14 mouse cellular contexts compared by ENCODE assay signal in the genomic region with DNA sequence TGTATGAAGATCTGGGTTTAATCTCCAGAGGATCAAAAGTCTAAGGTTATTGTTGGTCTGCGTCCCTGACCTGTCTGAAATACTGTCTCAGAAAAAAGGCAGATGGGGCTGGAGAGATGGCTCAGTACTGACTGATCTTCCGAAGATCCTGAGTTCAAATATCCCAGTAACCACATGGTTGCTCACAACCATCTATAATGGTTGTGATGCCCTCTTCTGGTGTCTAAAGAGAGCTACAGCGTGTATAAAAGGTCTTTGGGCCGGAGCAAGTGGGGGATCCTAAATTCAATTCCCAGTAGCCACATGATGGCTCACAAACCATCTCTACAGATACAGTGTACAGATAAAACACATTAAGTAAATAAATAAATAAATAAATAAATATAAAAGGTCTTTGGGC. TPM values are rescaled to one million over a fixed set of nuclear protein-coding genes. Genes with fewer than 3 reads are reported as not detected.
A peak's percentile ranks its signal among the peaks of the same experiment; 100 is the strongest.
DNase-seq lines count a peak whose midpoint lies in the region; ATAC-seq and TF ChIP-seq lines count a peak whose summit lies in the region.
"Had no signal": no experiment of that assay in that cellular context is flagged by ENCODE, and none has a peak within 500 bp of the region (broad histone marks: within the 10 kb centered on the region; RNA-seq: fewer than 3 reads in every experiment).

No protein-coding gene starts in this region.

- no peak overlapping the region for H3K4me2 ChIP-seq in hindbrain, postnatal 0 days (ENCODE audit: low read depth, low read length)
- H3K4me2 ChIP-seq in hindbrain, embryonic 14.5 days (replicated peaks): no peak overlapping the region
- no peak overlapping the region for H3K4me2 ChIP-seq in midbrain, postnatal 0 days (ENCODE audit: low read depth, low read length, poor library complexity, severe bottlenecking)
- H3K4me2 ChIP-seq in midbrain, embryonic 15.5 days: no peak overlapping the region
- H3K4me2 ChIP-seq: kidney, embryonic 15.5 days; liver, embryonic 12.5 days; midbrain, embryonic 12.5 days had no signal

- H3K4me1 ChIP-seq in hindbrain, postnatal 0 days (ENCODE audit: insufficient read depth, low read length): no peaks in the 10 kb centered on the region
- no peaks in the 10 kb centered on the region; the same call in 1 of the 2 replicates for H3K4me1 ChIP-seq in hindbrain, embryonic 14.5 days (replicated peaks; ENCODE audit: control insufficient read depth, insufficient read depth, low read length)
- H3K4me1 ChIP-seq in midbrain, postnatal 0 days (ENCODE audit: insufficient read depth, low read length): no peaks in the 10 kb centered on the region
- 0 out of 2 replicates have a peak, but pooled peaks cover under 1% of the 10 kb centered on the region for H3K4me1 ChIP-seq in midbrain, embryonic 15.5 days

- no peaks in the 10 kb centered on the region for H3K9me3 ChIP-seq in hindbrain, postnatal 0 days (ENCODE audit: low read length)
- no peaks in the 10 kb centered on the region for H3K9me3 ChIP-seq in hindbrain, embryonic 14.5 days (ENCODE audit: control insufficient read depth, low read length)
- no peaks in the 10 kb centered on the region for H3K9me3 ChIP-seq in midbrain, postnatal 0 days (ENCODE audit: low read length)
- no peaks in the 10 kb centered on the region for H3K9me3 ChIP-seq in midbrain, embryonic 15.5 days
- H3K9me3 ChIP-seq: forebrain, embryonic 10.5 days; kidney, embryonic 15.5 days; liver, embryonic 12.5 days; midbrain, embryonic 12.5 days had no signal

- no peak; the same call in 1 of the 2 replicates for ATAC-seq in hindbrain, postnatal 0 days
- ATAC-seq in hindbrain, embryonic 14.5 days (ENCODE audit: low FRiP score): no peak
- no peak for ATAC-seq in midbrain, postnatal 0 days (ENCODE audit: low FRiP score)
- no peak for ATAC-seq in midbrain, embryonic 15.5 days (replicated peaks)
- ATAC-seq: liver, embryonic 12.5 days had no signal

- H3K27ac ChIP-seq in hindbrain, postnatal 0 days: no peak overlapping the region
- H3K27ac ChIP-seq in hindbrain, embryonic 14.5 days: no peak overlapping the region
- H3K27ac ChIP-seq in midbrain, postnatal 0 days (ENCODE audit: low read depth, low read length): no peak overlapping the region
- H3K27ac ChIP-seq in midbrain, embryonic 15.5 days: no peak overlapping the region
- H3K27ac ChIP-seq: forebrain, embryonic 10.5 days; kidney, embryonic 15.5 days; liver, embryonic 12.5 days; midbrain, embryonic 12.5 days had no signal

- 69% methylated on average over 4 of the region's 4 CpGs for WGBS in hindbrain, postnatal 0 days
- WGBS in hindbrain, embryonic 14.5 days: 78% methylated on average over 4 of the region's 4 CpGs
- 76% methylated on average over 4 of the region's 4 CpGs for WGBS in midbrain, postnatal 0 days
- WGBS in midbrain, embryonic 15.5 days: 77% methylated on average over 4 of the region's 4 CpGs

- H3K27me3 ChIP-seq in hindbrain, postnatal 0 days (ENCODE audit: insufficient read depth, low read length): no peaks in the 10 kb centered on the region
- no peaks in the 10 kb centered on the region for H3K27me3 ChIP-seq in hindbrain, embryonic 14.5 days (ENCODE audit: control insufficient read depth, insufficient read depth, low read length)
- H3K27me3 ChIP-seq in midbrain, postnatal 0 days (ENCODE audit: insufficient read depth, low read length): no peaks in the 10 kb centered on the region
- no peaks in the 10 kb centered on the region for H3K27me3 ChIP-seq in midbrain, embryonic 15.5 days (replicated peaks)
- H3K27me3 ChIP-seq: kidney, embryonic 15.5 days; midbrain, embryonic 12.5 days had no signal

- TF ChIP-seq CTCF in hindbrain, postnatal 0 days (IDR thresholded peaks at IDR 0.05; ENCODE audit: low read depth): peak; percentile 50
- TF ChIP-seq CTCF in midbrain, postnatal 0 days (IDR thresholded peaks at IDR 0.05): peak; percentile 56

- no peak for DNase-seq in hindbrain, postnatal 0 days (ENCODE audit: low spot score)
- DNase-seq in hindbrain, embryonic 14.5 days (ENCODE audit: low spot score): no peak
- no peak for DNase-seq in midbrain, postnatal 0 days (ENCODE audit: low spot score)
- peak; percentile 52 for DNase-seq in induced T-regulatory cell, adult 2 months (ENCODE audit: low read depth)
- DNase-seq in urinary bladder, postnatal 10 days (ENCODE audit: low spot score): no peak
- no peak for DNase-seq in cerebellum, postnatal 36 days
- DNase-seq: adrenal gland, adult 2 months; heart, adult 18-20 months; lung, postnatal 14 days had no signal

- peaks cover 84% of the 10 kb centered on the region for H3K36me3 ChIP-seq in hindbrain, postnatal 0 days (ENCODE audit: insufficient read depth, low read length)
- peaks cover 94% of the 10 kb centered on the region for H3K36me3 ChIP-seq in hindbrain, embryonic 14.5 days (replicated peaks; ENCODE audit: control insufficient read depth, insufficient read depth)
- H3K36me3 ChIP-seq in midbrain, postnatal 0 days (ENCODE audit: insufficient read depth, low read length): peaks cover 72% of the 10 kb centered on the region
- peaks cover 81% of the 10 kb centered on the region for H3K36me3 ChIP-seq in midbrain, embryonic 15.5 days (replicated peaks)

- H3K4me3 ChIP-seq in hindbrain, postnatal 0 days (ENCODE audit: low read length): no peak overlapping the region
- H3K4me3 ChIP-seq in hindbrain, embryonic 14.5 days (replicated peaks; ENCODE audit: low read length): no peak overlapping the region
- no peak overlapping the region for H3K4me3 ChIP-seq in midbrain, postnatal 0 days (ENCODE audit: low read depth, low read length)
- no peak overlapping the region for H3K4me3 ChIP-seq in midbrain, embryonic 15.5 days
- H3K4me3 ChIP-seq: forebrain, embryonic 10.5 days; kidney, embryonic 15.5 days; liver, embryonic 12.5 days; midbrain, embryonic 12.5 days had no signal

- H3K9ac ChIP-seq in hindbrain, postnatal 0 days (replicated peaks; ENCODE audit: low read length): no peak overlapping the region
- no peak overlapping the region for H3K9ac ChIP-seq in hindbrain, embryonic 14.5 days
- no peak overlapping the region for H3K9ac ChIP-seq in midbrain, postnatal 0 days (replicated peaks; ENCODE audit: low read length, poor library complexity, severe bottlenecking)
- no peak overlapping the region for H3K9ac ChIP-seq in midbrain, embryonic 15.5 days
- H3K9ac ChIP-seq: kidney, embryonic 15.5 days; liver, embryonic 12.5 days; midbrain, embryonic 12.5 days had no signal

RNA-seq across cellular contexts. Expression of gene Gramd2, which starts 10.8 kb away (rescaled TPM):
- total RNA-seq in hindbrain, postnatal 0 days (2014; rRNA removed): 5.0 and 11.2 TPM in 2 replicates
- 2.9 and 4.0 TPM in 2 replicates for polyA plus RNA-seq in hindbrain, postnatal 0 days (2015; fragmentation: Nextera tagmentation; extraction: Ambion mirVana)
- polyA plus RNA-seq in hindbrain, embryonic 14.5 days (2014; fragmentation: Nextera tagmentation; extraction: Ambion mirVana): 2.9 and 6.0 TPM in 2 replicates
- total RNA-seq in midbrain, postnatal 0 days (2014; rRNA removed): 8.9 and 12.1 TPM in 2 replicates
- polyA plus RNA-seq in midbrain, postnatal 0 days (2015; fragmentation: Nextera tagmentation; extraction: Ambion mirVana): 4.4 and 5.2 TPM in 2 replicates
- 4.4 and 4.6 TPM in 2 replicates for polyA plus RNA-seq in midbrain, embryonic 15.5 days (2015; fragmentation: Nextera tagmentation; extraction: Ambion mirVana)

RNA-seq across cellular contexts. Expression of gene Pkm, which starts 13.0 kb away (rescaled TPM):
- total RNA-seq in hindbrain, postnatal 0 days (2014; rRNA removed): 945 and 948 TPM in 2 replicates
- polyA plus RNA-seq in hindbrain, postnatal 0 days (2015; fragmentation: Nextera tagmentation; extraction: Ambion mirVana): 864 and 883 TPM in 2 replicates
- 861 and 971 TPM in 2 replicates for polyA plus RNA-seq in hindbrain, embryonic 14.5 days (2014; fragmentation: Nextera tagmentation; extraction: Ambion mirVana)
- total RNA-seq in midbrain, postnatal 0 days (2014; rRNA removed): 722 and 739 TPM in 2 replicates
- 780 and 851 TPM in 2 replicates for polyA plus RNA-seq in midbrain, postnatal 0 days (2015; fragmentation: Nextera tagmentation; extraction: Ambion mirVana)
- 1,075 and 1,145 TPM in 2 replicates for polyA plus RNA-seq in midbrain, embryonic 15.5 days (2015; fragmentation: Nextera tagmentation; extraction: Ambion mirVana)

RNA-seq across cellular contexts. Expression of gene Parp6, which starts 52.1 kb away (rescaled TPM):
- total RNA-seq in hindbrain, postnatal 0 days (2014; rRNA removed): 123 and 129 TPM in 2 replicates
- 136 and 156 TPM in 2 replicates for polyA plus RNA-seq in hindbrain, postnatal 0 days (2015; fragmentation: Nextera tagmentation; extraction: Ambion mirVana)
- 216 and 219 TPM in 2 replicates for polyA plus RNA-seq in hindbrain, embryonic 14.5 days (2014; fragmentation: Nextera tagmentation; extraction: Ambion mirVana)
- 136 and 154 TPM in 2 replicates for total RNA-seq in midbrain, postnatal 0 days (2014; rRNA removed)
- polyA plus RNA-seq in midbrain, postnatal 0 days (2015; fragmentation: Nextera tagmentation; extraction: Ambion mirVana): 170 and 187 TPM in 2 replicates
- 228 and 229 TPM in 2 replicates for polyA plus RNA-seq in midbrain, embryonic 15.5 days (2015; fragmentation: Nextera tagmentation; extraction: Ambion mirVana)
